Mouse (Mus musculus) lung, embryonic 16.5 days (tissue): ENCODE measurements at regions not wholly inside any gene's neighbourhood (a gene's known extent, or its start where the extent isn't known, plus 50 kb on each side); places are given as distances from the start of the nearest gene placed in this dataset.

Experiments used
- ATAC-seq: fragments of 200-750 bp; cut with Nextera tagmentation; 2 replicates; pipeline ENCODE4 v1.8.0; 2017; ENCODE audit warnings: low read depth, mild to moderate bottlenecking, moderate library complexity
- H3K27ac ChIP-seq: fragments of 300-500 bp; sonication (generic); 2 replicates; pipeline ENCODE4 v1.5.1; 2014; ENCODE audit warnings: mild to moderate bottlenecking, control low read depth, low read length
- H3K27me3 ChIP-seq: fragments of 300-500 bp; sonication (generic); 2 replicates; pipeline ENCODE4 v1.6.1; 2014; ENCODE audit warnings: low read depth, low read length, mixed read lengths; ENCODE audit not compliant: control insufficient read depth, insufficient read depth
- H3K36me3 ChIP-seq: fragments of 300-500 bp; sonication (generic); 2 replicates; pipeline ENCODE4 v1.6.1; 2014; ENCODE audit warnings: low read length; ENCODE audit not compliant: control insufficient read depth, insufficient read depth
- H3K4me1 ChIP-seq: fragments of 300-500 bp; sonication (generic); replicated peaks from 2 replicates; pipeline ENCODE4 v1.6.1; 2014; ENCODE audit warnings: low read length, mixed read lengths; ENCODE audit not compliant: control insufficient read depth, insufficient read depth
- H3K4me2 ChIP-seq: fragments of 300-500 bp; sonication (generic); 2 replicates; pipeline ENCODE4 v1.6.1; 2014; ENCODE audit warnings: low read depth, low read length, control low read depth
- H3K4me3 ChIP-seq: fragments of 300-500 bp; sonication (generic); 2 replicates; pipeline ENCODE4 v1.5.1; 2014; ENCODE audit warnings: mild to moderate bottlenecking, low read length, control low read depth
- H3K9ac ChIP-seq: fragments of 300-500 bp; sonication (generic); 2 replicates; pipeline ENCODE4 v1.6.1; 2014; ENCODE audit warnings: low read length, control low read depth
- H3K9me3 ChIP-seq: fragments of 300-500 bp; sonication (generic); 2 replicates; pipeline ENCODE4 v1.6.1; 2016; ENCODE audit warnings: low read length; ENCODE audit not compliant: control insufficient read depth
- WGBS: fragments of 180-500 bp; shearing (Covaris S2); extraction: QIAGEN DNeasy Blood & Tissue Kit; methylation state at CpG from one replicate; pipeline ENCODE4 v1.1.7; 2014; 5-methylcytosine and 5-hydroxymethylcytosine counted together

- Histone ChIP-seq H3K4me2 (no peak overlapping the region), H3K27me3 (no peaks in the 10 kb centered on the region), H3K9ac (no peak overlapping the region), H3K4me1 (peaks cover 6% of the 10 kb centered on the region; the same call in 1 of the 2 replicates), H3K27ac (no peak overlapping the region; the same call in 1 of the 2 replicates), H3K9me3 (no peaks in the 10 kb centered on the region), H3K36me3 (no peaks in the 10 kb centered on the region), H3K4me3 (no peak overlapping the region)
- WGBS, result 43% methylated on average over 5 of the region's 5 CpGs
- peak; percentile 78; the same call in 1 of the 2 replicates for ATAC-seq
These were observed 401.3 kb downstream of the Plcl1 start for GRCm38 (mm10) chr1:55807028-55807427.

GRCm38 (mm10) chr1:55808724-55809519 lies 403.2 kb downstream of the Plcl1 start:
- Histone ChIP-seq H3K9ac (no peak overlapping the region), H3K4me2 (no peak overlapping the region), H3K4me3 (no peak overlapping the region), H3K4me1 (peaks cover 6% of the 10 kb centered on the region; the same call in 1 of the 2 replicates), H3K9me3 (no peaks in the 10 kb centered on the region), H3K27me3 (no peaks in the 10 kb centered on the region), H3K27ac (no peak overlapping the region), H3K36me3 (no peaks in the 10 kb centered on the region)
- no peak for ATAC-seq
- WGBS, result 72% methylated on average over 7 of the region's 7 CpGs

DNA sequence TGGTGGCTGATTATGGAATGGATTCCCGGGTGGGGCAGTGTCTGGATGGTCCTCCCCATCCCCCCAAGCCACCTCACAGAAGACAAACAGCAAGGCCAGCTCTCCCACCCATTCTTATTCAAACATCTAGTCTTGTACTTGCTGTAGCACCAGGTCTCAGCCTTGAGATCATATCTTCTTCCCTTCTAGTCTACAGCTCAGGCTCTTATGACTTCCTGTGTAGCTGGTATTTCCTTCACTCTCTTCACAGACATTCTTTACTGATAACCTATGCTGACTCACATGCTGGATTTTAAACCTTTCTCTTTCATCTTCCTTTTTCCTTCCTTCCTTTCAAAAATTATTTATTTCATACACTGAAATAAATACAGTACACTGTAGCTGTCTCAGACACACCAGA lies 406.8 kb downstream of the Plcl1 start:
- H3K4me3 ChIP-seq, result no peak overlapping the region
- no peaks in the 10 kb centered on the region for H3K36me3 ChIP-seq
- H3K9ac ChIP-seq, result no peak overlapping the region
- no peaks in the 10 kb centered on the region for H3K27me3 ChIP-seq
- no peaks in the 10 kb centered on the region for H3K9me3 ChIP-seq
- no peaks in the 10 kb centered on the region for H3K4me1 ChIP-seq
- ATAC-seq, result no peak
- H3K27ac ChIP-seq, result no peak overlapping the region
- WGBS, result 70% methylated on average over 1 of the region's 1 CpGs
- H3K4me2 ChIP-seq, result no peak overlapping the region

DNA sequence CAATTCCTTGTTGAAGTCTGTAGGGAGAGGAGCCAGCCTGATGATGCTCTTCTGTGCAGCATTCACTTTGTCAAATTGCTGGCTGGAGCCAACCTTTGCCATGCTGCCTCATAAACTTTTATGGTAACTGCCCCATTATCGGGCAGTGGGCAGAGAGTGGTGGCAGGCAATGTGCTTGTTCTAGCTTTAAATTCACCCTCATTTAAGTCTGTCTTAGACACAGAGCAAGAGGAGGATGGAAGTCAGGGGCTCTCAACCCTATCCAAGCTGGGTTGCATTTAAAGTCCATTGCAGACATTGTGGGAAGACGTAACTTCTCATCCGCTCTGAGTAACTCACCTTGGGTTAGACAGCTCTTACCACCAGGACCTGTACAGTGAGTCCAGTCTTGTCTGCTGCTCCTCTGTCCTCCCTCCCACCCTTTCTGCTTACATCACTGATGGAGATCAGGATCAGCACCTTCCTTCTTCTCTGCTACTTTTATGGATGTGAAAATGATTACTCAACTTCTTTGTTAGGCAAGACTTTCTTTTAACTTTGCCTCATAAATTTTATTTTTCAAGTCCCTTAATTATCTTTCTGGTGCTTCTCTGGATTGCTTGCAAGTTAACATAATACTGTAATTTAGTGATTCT lies 415.3 kb downstream of the Plcl1 start:
- no peak overlapping the region for H3K27ac ChIP-seq
- H3K4me2 ChIP-seq, result no peak overlapping the region
- WGBS, result 78% methylated on average over 3 of the region's 3 CpGs
- H3K4me3 ChIP-seq, result no peak overlapping the region
- no peaks in the 10 kb centered on the region for H3K27me3 ChIP-seq
- H3K9ac ChIP-seq, result no peak overlapping the region
- no peaks in the 10 kb centered on the region for H3K36me3 ChIP-seq
- H3K9me3 ChIP-seq, result no peaks in the 10 kb centered on the region
- ATAC-seq, result no peak
- H3K4me1 ChIP-seq, result no peaks in the 10 kb centered on the region

GRCm38 (mm10) chr1:55822599-55822998 lies 416.9 kb downstream of the Plcl1 start:
- H3K27ac ChIP-seq, result no peak overlapping the region
- H3K4me1 ChIP-seq, result no peaks in the 10 kb centered on the region
- no peak overlapping the region for H3K4me2 ChIP-seq
- H3K9ac ChIP-seq, result no peak overlapping the region
- no peak overlapping the region for H3K4me3 ChIP-seq
- H3K36me3 ChIP-seq, result no peaks in the 10 kb centered on the region
- WGBS, result 79% methylated on average over 4 of the region's 4 CpGs
- no peak for ATAC-seq
- H3K9me3 ChIP-seq, result no peaks in the 10 kb centered on the region
- no peaks in the 10 kb centered on the region for H3K27me3 ChIP-seq

DNA sequence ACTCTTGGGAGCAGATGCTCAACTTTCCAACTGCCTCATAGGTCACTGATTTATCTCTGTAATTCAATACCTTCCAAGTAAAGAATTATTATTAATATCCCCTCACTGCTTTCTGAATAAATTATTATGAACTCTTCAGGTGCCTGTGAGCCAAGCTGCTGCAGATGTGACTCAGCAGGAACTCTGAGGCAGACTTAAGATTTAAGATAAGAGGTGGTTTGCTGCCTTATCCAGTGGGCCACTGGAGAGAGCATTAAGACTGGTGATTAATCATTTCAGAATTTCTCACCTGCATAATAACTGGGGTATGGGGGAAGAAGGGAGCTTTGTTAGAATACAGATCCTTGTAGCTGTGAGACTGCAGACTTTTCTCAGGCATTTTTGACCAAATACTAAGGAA lies 421.5 kb downstream of the Plcl1 start:
- H3K36me3 ChIP-seq, result no peaks in the 10 kb centered on the region
- H3K4me3 ChIP-seq, result no peak overlapping the region
- no peak overlapping the region for H3K27ac ChIP-seq
- no peaks in the 10 kb centered on the region for H3K4me1 ChIP-seq
- no peak overlapping the region for H3K9ac ChIP-seq
- H3K27me3 ChIP-seq, result no peaks in the 10 kb centered on the region
- H3K9me3 ChIP-seq, result no peaks in the 10 kb centered on the region
- no peak overlapping the region for H3K4me2 ChIP-seq
- ATAC-seq, result no peak

- 87% methylated on average over 3 of the region's 3 CpGs for WGBS
- H3K4me3 ChIP-seq, result no peak overlapping the region
These were observed 429.6 kb downstream of the Plcl1 start for GRCm38 (mm10) chr1:55835281-55835680.

DNA sequence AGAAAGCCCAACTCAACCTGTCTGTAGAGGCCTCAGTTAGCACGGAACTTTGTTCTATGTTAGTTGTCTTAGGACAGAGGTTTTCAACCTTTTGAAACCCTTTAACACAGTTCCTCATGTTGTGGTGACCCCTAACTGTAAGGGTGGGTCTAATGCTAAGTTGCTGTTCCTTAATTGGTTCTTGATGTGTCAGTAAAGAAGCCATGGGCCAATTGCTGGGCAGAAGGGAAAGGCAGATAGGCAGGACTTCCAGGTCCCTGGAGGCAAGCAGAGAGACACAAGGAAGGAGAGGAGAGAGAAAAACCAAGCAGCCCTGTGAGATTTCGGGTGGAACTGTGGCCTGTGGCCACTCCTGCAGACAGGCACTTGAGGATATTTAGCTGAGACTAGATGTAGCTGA lies 431.0 kb downstream of the Plcl1 start:
- no peaks in the 10 kb centered on the region for H3K27me3 ChIP-seq
- no peak for ATAC-seq
- no peaks in the 10 kb centered on the region for H3K4me1 ChIP-seq
- no peaks in the 10 kb centered on the region for H3K9me3 ChIP-seq
- H3K4me2 ChIP-seq, result no peak overlapping the region
- no peak overlapping the region for H3K9ac ChIP-seq
- no peak overlapping the region for H3K4me3 ChIP-seq
- 81% methylated on average over 2 of the region's 2 CpGs for WGBS
- H3K36me3 ChIP-seq, result no peaks in the 10 kb centered on the region
- no peak overlapping the region for H3K27ac ChIP-seq

More at GRCm38 (mm10) chr1:55835281-55835680, 429.6 kb downstream of the Plcl1 start:
- H3K27me3 ChIP-seq, result no peaks in the 10 kb centered on the region
- H3K36me3 ChIP-seq, result no peaks in the 10 kb centered on the region
- H3K27ac ChIP-seq, result no peak overlapping the region
- H3K4me1 ChIP-seq, result no peaks in the 10 kb centered on the region
- no peak overlapping the region for H3K4me2 ChIP-seq
- no peak overlapping the region for H3K9ac ChIP-seq
- no peaks in the 10 kb centered on the region for H3K9me3 ChIP-seq
- ATAC-seq, result no peak

GRCm38 (mm10) chr1:55837366-55837765 lies 431.6 kb downstream of the Plcl1 start:
- Histone ChIP-seq H3K36me3 (no peaks in the 10 kb centered on the region), H3K27ac (no peak overlapping the region), H3K9ac (no peak overlapping the region), H3K4me1 (no peaks in the 10 kb centered on the region), H3K9me3 (no peaks in the 10 kb centered on the region), H3K27me3 (no peaks in the 10 kb centered on the region), H3K4me3 (no peak overlapping the region), H3K4me2 (no peak overlapping the region)
- ATAC-seq, result no peak
